Mouse (Mus musculus): ENCODE results near the gene Ubn1.

Ubn1 gene

GRCm38 (mm10) chr16:5049774-5050234 is at the start of gene Ubn1, which contains the start of gene Glyr1:
Gene Ubn1, plus strand, starts transcription at chr16:5050057.
Gene Glyr1, minus strand, starts transcription at chr16:5049863.
- DNase-seq (ENCODE audit: low read depth, low spot score), result peak; percentile 98

- DNase-seq (ENCODE audit: low read depth, low spot score), result no peak
These were observed 49.2 kb upstream of the Ubn1 start for GRCm38 (mm10) chr16:5000611-5001010.

- DNase-seq (ENCODE audit: low read depth, low spot score), result no peak
These were observed 42.8 kb upstream of the Ubn1 start, which contains the start of gene Smim22 for GRCm38 (mm10) chr16:5007067-5007466. Gene Smim22, plus strand, starts transcription at chr16:5007288.

- DNase-seq (ENCODE audit: low read depth, low spot score), result no peak
These were observed 42.4 kb upstream of the Ubn1 start for GRCm38 (mm10) chr16:5007492-5007891.

GRCm38 (mm10) chr16:5008076-5008475 is 41.8 kb upstream of the Ubn1 start:
- no peak for DNase-seq (ENCODE audit: low read depth, low spot score)

GRCm38 (mm10) chr16:5010371-5010935 is 39.4 kb upstream of the Ubn1 start:
- DNase-seq (ENCODE audit: low read depth, low spot score), result no peak

- DNase-seq (ENCODE audit: low read depth, low spot score), result no peak
These were observed 38.6 kb upstream of the Ubn1 start for GRCm38 (mm10) chr16:5011285-5011684.

- DNase-seq (ENCODE audit: low read depth, low spot score), result no peak
These were observed 37.5 kb upstream of the Ubn1 start for GRCm38 (mm10) chr16:5012036-5013005.

- peak; percentile 98 for DNase-seq (ENCODE audit: low read depth, low spot score)
These were observed 36.6 kb upstream of the Ubn1 start, which contains the start of gene Rogdi for GRCm38 (mm10) chr16:5013054-5013838. Gene Rogdi, minus strand, starts transcription at chr16:5013553.

GRCm38 (mm10) chr16:5014578-5014977 is 35.3 kb upstream of the Ubn1 start:
- DNase-seq (ENCODE audit: low read depth, low spot score), result no peak

- no peak for DNase-seq (ENCODE audit: low read depth, low spot score)
These were observed 25.8 kb upstream of the Ubn1 start for GRCm38 (mm10) chr16:5024021-5024420.

GRCm38 (mm10) chr16:5029847-5030246 is 20.0 kb upstream of the Ubn1 start:
- no peak for DNase-seq (ENCODE audit: low read depth, low spot score)

GRCm38 (mm10) chr16:5035591-5035990 is 14.3 kb upstream of the Ubn1 start:
- DNase-seq (ENCODE audit: low read depth, low spot score), result no peak

GRCm38 (mm10) chr16:5036649-5037234 is 13.1 kb upstream of the Ubn1 start:
- no peak for DNase-seq (ENCODE audit: low read depth, low spot score)

- no peak for DNase-seq (ENCODE audit: low read depth, low spot score)
These were observed 4.5 kb upstream of the Ubn1 start for GRCm38 (mm10) chr16:5045322-5045721.

- no peak for DNase-seq (ENCODE audit: low read depth, low spot score)
These were observed 579 bp upstream of the Ubn1 start for GRCm38 (mm10) chr16:5049182-5049773.

- DNase-seq (ENCODE audit: low read depth, low spot score), result peak; percentile 43
These were observed 624 bp downstream of the Ubn1 start for GRCm38 (mm10) chr16:5050251-5051110.

- DNase-seq (ENCODE audit: low read depth, low spot score), result no peak
These were observed 8.3 kb downstream of the Ubn1 start for GRCm38 (mm10) chr16:5058114-5058513.

- no peak for DNase-seq (ENCODE audit: low read depth, low spot score)
These were observed 13.6 kb downstream of the Ubn1 start for GRCm38 (mm10) chr16:5063472-5063871.

GRCm38 (mm10) chr16:5070321-5070720 is 20.5 kb downstream of the Ubn1 start:
- DNase-seq (ENCODE audit: low read depth, low spot score), result no peak
